Mouse (Mus musculus): ENCODE data around the gene Nbr1.

The Nbr1 gene

DNA sequence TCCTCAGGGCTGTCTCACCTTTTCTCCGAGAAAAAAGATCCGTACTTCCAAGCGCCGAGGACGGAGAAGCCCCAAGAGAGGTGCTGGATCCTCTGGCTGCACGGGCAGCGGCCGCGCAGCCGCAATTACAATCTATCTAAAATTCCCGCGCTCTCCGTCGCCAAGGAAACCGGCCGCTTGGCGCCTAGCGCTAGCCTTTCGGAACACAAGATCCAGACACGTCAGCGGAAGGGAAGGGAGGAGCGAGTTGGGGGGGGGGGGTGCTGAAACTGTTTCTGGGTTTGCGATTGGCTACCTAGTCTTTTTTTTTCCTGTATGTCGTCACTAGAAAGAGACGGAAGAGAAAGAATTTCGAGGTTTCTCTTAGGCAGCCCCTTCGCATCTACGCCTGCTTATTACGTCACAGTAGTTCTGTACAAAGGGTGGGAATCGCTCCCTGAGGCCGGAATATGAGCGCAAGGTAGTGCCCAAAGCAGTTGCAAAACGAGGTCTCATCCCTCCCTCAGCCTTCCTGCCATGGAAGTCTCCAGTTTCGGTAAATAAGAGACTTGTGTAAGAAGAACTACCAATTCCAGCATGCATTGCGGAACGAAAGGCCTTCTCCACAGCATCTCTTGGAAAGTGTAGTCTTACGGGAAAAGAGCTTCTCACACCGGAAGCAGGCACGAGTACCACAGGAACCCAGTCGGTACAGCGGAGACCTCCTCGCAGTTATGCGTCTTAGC lies at the start of gene Nbr1, which contains the start of gene Brca1:
Gene Nbr1, plus strand, starts transcription at position 399 of the 725 bp plus-strand sequence.
Gene Brca1, minus strand, starts transcription at position 205 of the 725 bp plus-strand sequence.
- peak; percentile 98 for DNase-seq (ENCODE audit: low read depth, low spot score)

DNA sequence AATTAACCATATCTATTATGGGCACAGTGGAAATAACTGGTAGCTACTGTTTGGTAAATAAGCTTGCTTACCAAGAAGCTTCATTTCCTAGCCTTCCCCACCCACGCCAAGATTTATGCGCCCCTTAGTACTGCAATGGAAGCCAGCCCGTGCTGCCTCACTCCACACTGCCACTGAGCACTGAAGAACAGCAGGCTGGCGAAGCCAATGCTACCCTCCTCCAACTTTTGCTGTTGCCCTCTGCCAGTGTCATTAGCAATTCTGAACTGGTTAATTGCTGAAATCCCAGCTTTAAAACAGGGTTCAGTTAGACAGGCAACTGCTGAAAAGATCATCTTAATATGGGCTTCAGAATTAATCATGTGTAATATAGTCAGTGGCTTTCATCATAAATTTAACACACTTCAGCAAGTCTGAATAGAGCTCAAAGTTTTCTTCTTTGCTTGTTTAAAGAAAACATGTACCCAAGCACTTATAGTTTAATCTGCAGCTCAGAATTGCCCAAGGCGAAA lies 45.6 kb upstream of the Nbr1 start:
- DNase-seq (ENCODE audit: low read depth, low spot score), result no peak

GRCm38 (mm10) chr11:101507090-101507489 lies 44.9 kb upstream of the Nbr1 start:
- DNase-seq (ENCODE audit: low read depth, low spot score), result no peak

DNA sequence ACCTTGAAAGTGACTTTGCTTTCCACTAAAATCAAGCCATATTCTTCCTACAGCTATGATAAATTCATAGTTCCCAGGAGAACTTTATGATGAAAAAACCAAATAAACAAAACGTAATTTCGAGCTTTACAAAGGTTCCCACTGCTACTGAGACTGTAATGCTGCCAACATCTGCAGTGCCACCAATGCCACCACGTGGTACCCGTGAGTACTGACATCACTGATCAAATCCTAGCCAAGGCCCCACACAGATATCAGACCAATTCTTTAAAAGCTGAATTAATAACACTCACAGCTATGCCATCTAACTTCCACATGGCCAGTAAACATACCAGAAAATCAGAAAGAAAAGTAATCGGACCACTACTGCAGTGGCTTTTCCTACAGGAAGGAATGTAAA lies 33.0 kb upstream of the Nbr1 start:
- DNase-seq (ENCODE audit: low read depth, low spot score), result no peak

DNA sequence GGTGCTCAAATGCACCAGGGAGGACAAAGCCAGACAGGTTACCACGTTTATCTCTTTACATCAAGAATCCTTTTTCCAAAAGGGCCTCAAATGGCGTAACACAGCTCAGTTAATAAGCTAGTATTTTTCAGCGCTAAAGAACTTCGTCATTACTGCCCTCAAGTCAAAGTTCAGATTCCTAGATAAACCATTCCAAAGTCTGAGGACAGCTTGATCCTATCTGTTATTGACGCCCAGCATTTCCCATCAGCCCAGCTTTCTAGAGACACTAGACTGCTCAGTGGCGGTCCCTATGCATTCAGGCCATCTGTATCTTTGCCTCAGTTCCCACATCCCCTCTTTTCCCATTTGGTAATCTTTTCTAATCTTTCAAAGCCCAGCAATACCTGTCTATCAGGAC lies 32.6 kb upstream of the Nbr1 start:
- DNase-seq (ENCODE audit: low read depth, low spot score), result no peak

- DNase-seq (ENCODE audit: low read depth, low spot score), result no peak
These were observed 27.5 kb upstream of the Nbr1 start for GRCm38 (mm10) chr11:101524446-101524845.

DNA sequence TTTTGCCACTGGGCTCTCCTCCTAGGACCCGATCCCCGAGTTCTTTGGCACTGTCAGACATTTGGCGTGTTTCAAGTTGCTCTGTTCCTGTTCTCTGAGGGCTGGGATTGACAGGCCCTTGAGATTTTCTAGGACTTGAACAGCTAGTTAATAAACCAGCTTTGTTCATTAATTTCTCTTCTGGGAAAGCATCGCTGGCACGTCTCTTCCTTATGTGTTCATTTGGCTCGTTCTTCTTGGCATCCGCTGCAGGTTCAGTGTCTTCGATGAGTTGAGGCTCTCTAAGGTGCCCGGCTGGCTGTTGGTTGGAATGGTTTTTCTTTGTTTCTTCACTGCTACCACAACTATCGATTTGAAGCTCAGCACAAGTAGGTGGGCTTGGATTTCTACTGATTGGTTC lies 26.9 kb upstream of the Nbr1 start:
- DNase-seq (ENCODE audit: low read depth, low spot score), result no peak

GRCm38 (mm10) chr11:101525936-101526595 lies 25.9 kb upstream of the Nbr1 start:
- no peak for DNase-seq (ENCODE audit: low read depth, low spot score)

DNA sequence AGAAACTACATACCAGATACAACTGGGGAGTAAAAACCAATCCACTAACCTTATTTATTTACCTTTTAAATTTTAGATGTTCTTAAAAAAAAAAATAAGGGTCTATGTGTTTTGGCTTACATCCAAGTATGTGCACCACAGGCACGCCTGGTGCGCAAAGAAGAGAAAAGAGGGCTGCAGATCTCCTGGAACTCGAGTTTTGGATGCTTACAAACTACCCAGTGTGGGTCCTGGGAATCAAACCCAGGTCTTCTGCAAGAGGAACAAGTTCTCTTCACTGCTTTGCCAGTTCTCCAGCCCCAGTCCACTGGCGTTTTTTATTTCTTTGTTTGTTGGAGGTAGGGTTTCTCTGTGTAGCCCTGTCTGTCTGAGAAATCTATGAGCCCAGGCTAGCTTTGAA lies 25.3 kb upstream of the Nbr1 start:
- no peak for DNase-seq (ENCODE audit: low read depth, low spot score)

GRCm38 (mm10) chr11:101543533-101543932 lies 8.4 kb upstream of the Nbr1 start:
- no peak for DNase-seq (ENCODE audit: low read depth, low spot score)

- DNase-seq (ENCODE audit: low read depth, low spot score), result no peak
These were observed 7.8 kb upstream of the Nbr1 start for GRCm38 (mm10) chr11:101544132-101544531.

DNA sequence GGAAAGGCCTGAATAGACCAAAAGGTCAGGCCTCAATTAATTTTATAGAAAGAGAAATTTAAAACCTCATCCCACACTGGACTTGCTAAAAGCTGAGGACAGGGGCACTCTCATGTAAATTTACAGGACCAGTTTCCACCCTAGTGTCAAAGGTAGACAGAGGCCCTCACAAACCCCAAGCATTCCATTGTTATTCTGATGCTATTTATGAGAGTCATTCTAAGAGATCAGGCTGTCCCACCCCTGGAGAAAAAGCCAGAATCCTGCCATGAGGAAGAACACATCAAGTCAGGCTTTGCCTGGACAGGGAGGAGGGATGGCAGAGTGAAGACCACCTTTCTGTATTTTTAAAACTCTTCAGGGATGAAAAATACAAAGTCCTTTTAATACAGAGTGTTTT lies 3.4 kb upstream of the Nbr1 start:
- DNase-seq (ENCODE audit: low read depth, low spot score), result no peak

GRCm38 (mm10) chr11:101552476-101553300 lies 739 bp downstream of the Nbr1 start:
- DNase-seq (ENCODE audit: low read depth, low spot score), result peak; percentile 98

- no peak for DNase-seq (ENCODE audit: low read depth, low spot score)
These were observed 1.5 kb downstream of the Nbr1 start for GRCm38 (mm10) chr11:101553354-101553930.

GRCm38 (mm10) chr11:101556541-101556940 lies 4.6 kb downstream of the Nbr1 start:
- DNase-seq (ENCODE audit: low read depth, low spot score), result no peak

GRCm38 (mm10) chr11:101556954-101557353 lies 5.0 kb downstream of the Nbr1 start:
- DNase-seq (ENCODE audit: low read depth, low spot score), result no peak

DNA sequence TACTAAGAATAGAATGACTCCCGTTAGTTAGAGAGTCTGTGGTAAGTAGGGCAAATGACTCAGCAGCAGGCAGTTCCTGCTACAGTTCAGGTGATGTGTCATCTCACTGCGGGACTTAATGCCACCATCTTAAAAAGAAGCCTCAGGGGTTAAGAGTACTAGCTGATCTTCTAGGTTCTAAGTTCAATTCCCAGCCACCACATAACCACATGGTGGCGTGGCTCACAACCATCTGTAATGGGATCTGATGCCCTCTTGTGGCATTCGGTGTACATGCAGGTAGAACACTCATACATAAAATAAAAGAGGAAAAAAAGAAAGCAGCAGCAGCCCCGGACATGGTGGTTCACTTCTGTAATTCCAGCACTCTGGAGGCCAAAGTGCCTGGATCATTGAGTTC lies 10.4 kb downstream of the Nbr1 start:
- no peak for DNase-seq (ENCODE audit: low read depth, low spot score)

DNA sequence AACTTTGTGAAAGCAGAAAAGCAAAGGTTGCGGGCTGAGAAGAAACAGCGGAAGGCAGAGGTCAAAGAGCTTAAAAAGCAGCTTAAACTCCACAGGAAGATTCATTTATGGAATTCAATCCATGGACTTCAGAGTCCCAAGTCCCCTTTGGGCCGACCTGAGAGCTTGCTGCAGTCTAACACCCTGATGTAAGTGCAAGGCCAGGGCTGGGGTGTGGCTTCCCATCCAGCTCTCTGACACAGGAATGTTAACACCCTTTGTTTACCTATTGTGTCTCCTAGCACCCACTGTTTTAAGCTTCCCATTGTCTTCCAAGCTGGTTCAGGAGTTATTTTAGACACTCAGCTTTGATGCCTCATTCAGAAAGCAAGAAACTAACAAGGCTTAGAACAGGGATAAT lies 16.5 kb downstream of the Nbr1 start:
- DNase-seq (ENCODE audit: low read depth, low spot score), result no peak

DNA sequence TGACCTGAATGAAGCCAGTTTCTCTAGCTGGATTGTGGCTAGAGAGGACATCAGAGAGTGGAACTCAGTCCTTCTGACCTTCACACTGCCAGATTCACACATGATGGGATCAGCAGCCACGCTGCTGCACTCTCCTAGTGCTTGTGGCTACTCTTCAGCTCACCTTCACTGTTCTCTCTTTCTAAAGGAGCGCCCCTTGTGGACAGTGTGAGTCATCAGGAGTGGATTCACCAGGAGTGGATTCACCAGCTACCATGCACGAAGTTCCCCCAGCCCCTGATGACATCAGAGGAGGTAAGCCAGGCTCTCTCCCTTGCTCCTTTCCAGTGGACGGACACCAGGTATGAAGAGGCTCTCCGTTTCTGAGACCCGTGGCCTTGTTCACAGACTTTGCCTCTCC lies 24.2 kb downstream of the Nbr1 start:
- DNase-seq (ENCODE audit: low read depth, low spot score), result no peak

- DNase-seq (ENCODE audit: low read depth, low spot score), result no peak
These were observed 29.3 kb downstream of the Nbr1 start for GRCm38 (mm10) chr11:101581081-101581764.
